Mouse (Mus musculus) macrophage (primary cell): ENCODE results near the gene Tbccd1. TPM values are rescaled to one million over a fixed set of nuclear protein-coding genes. Genes with fewer than 3 reads are reported as not detected.

Source experiments
- H3K27ac ChIP-seq: fragments of 350-480 bp; formaldehyde crosslinking; 2 replicates; pipeline ENCODE4 v1.9.0; 2021
- H3K36me3 ChIP-seq: fragments of 350-480 bp; formaldehyde crosslinking; 2 replicates; pipeline ENCODE4 v1.9.0; 2021; ENCODE audit errors: inconsistent target
- H3K4me3 ChIP-seq: fragments of 350-480 bp; formaldehyde crosslinking; 2 replicates; pipeline ENCODE4 v1.9.0; 2021; ENCODE audit errors: inconsistent target
- H3K79me2 ChIP-seq: fragments of 350-480 bp; formaldehyde crosslinking; 2 replicates; pipeline ENCODE4 v1.9.0; 2021; ENCODE audit errors: inconsistent target
- WGBS: methylation state at CpG from one replicate; pipeline ENCODE4 v1.1.7; 2026; ENCODE audit warnings: inconsistent platforms; ENCODE audit not compliant: missing documents; 5-methylcytosine and 5-hydroxymethylcytosine counted together
- polyA plus RNA-seq: library from polyadenylated mRNA; stranded (reverse); fragments of 250-400 nt; gene quantifications from 3 replicates; pipeline ENCODE4 v1.2.4, GENCODE M21; 2018; ENCODE audit warnings: inconsistent platforms

Tbccd1 gene
- polyA plus RNA-seq, 1 experiment from 2014 or later = 13.2 TPM

- peaks cover 30% of the 10 kb centered on the region; the same call in 1 of the 2 replicates for H3K79me2 ChIP-seq
- no peak overlapping the region for H3K27ac ChIP-seq
- peaks cover 3% of the 10 kb centered on the region; the same call in 1 of the 2 replicates for H3K36me3 ChIP-seq
- WGBS = 98% methylated on average over 5 of the region's 5 CpGs
- H3K4me3 ChIP-seq = no peak overlapping the region
Measured at GRCm38 (mm10) chr16:22842871-22843270, 14.6 kb downstream of the Tbccd1 start.

- Histone ChIP-seq H3K36me3 (peaks cover 16% of the 10 kb centered on the region), H3K4me3 (no peak overlapping the region), H3K27ac (peak overlapping the region; percentile 41), H3K79me2 (peaks cover 7% of the 10 kb centered on the region; the same call in 1 of the 2 replicates)
- 71% methylated on average over 3 of the region's 3 CpGs for WGBS
Measured at GRCm38 (mm10) chr16:22839146-22839857, 18.2 kb downstream of the Tbccd1 start.

GRCm38 (mm10) chr16:22832932-22833525, 24.4 kb downstream of the Tbccd1 start:
- H3K36me3 ChIP-seq = peaks cover 24% of the 10 kb centered on the region
- 98% methylated on average over 3 of the region's 3 CpGs for WGBS
- H3K27ac ChIP-seq = no peak overlapping the region
- H3K79me2 ChIP-seq = no peaks in the 10 kb centered on the region
- no peak overlapping the region for H3K4me3 ChIP-seq

- WGBS = 71% methylated on average over 8 of the region's 8 CpGs
- H3K79me2 ChIP-seq = no peaks in the 10 kb centered on the region
- H3K4me3 ChIP-seq = no peak overlapping the region
- H3K36me3 ChIP-seq = peaks cover 31% of the 10 kb centered on the region
- no peak overlapping the region for H3K27ac ChIP-seq
Measured at GRCm38 (mm10) chr16:22820731-22821130, 36.7 kb downstream of the Tbccd1 start.

GRCm38 (mm10) chr16:22811477-22811876, 46.0 kb downstream of the Tbccd1 start, which contains the start of gene Crygs:
TSS of gene Crygs (minus strand) at chr16:22811577.
- 88% methylated on average over 2 of the region's 2 CpGs for WGBS
- Histone ChIP-seq H3K4me3 (no peak within 1 kb of the TSS), H3K79me2 (no peaks in the 10 kb centered on the region), H3K36me3 (no peaks in the 10 kb centered on the region; the same call in 1 of the 2 replicates), H3K27ac (no peak within 1 kb of the TSS)

- Histone ChIP-seq H3K79me2 (no peaks in the 10 kb centered on the region), H3K4me3 (no peak overlapping the region), H3K27ac (no peak overlapping the region), H3K36me3 (no peaks in the 10 kb centered on the region)
- WGBS = 2% methylated on average over 17 of the region's 17 CpGs
Measured at GRCm38 (mm10) chr16:22807468-22808070, 49.9 kb downstream of the Tbccd1 start.

GRCm38 (mm10) chr16:22802786-22803185, 54.7 kb downstream of the Tbccd1 start:
- Histone ChIP-seq H3K36me3 (no peaks in the 10 kb centered on the region), H3K27ac (no peak overlapping the region), H3K79me2 (no peaks in the 10 kb centered on the region), H3K4me3 (no peak overlapping the region)
- WGBS = 94% methylated on average over 7 of the region's 7 CpGs

GRCm38 (mm10) chr16:22800849-22801109, 56.7 kb downstream of the Tbccd1 start:
- 44% methylated on average over 5 of the region's 5 CpGs for WGBS
- no peak overlapping the region for H3K27ac ChIP-seq
- H3K79me2 ChIP-seq = no peaks in the 10 kb centered on the region
- H3K4me3 ChIP-seq = no peak overlapping the region
- no peaks in the 10 kb centered on the region for H3K36me3 ChIP-seq

- 69% methylated on average over 4 of the region's 6 CpGs for WGBS
- Histone ChIP-seq H3K36me3 (no peaks in the 10 kb centered on the region), H3K4me3 (no peak overlapping the region), H3K79me2 (no peaks in the 10 kb centered on the region), H3K27ac (no peak overlapping the region)
Measured at GRCm38 (mm10) chr16:22800026-22800848, 57.2 kb downstream of the Tbccd1 start.

- WGBS = 14% methylated on average over 3 of the region's 3 CpGs
Measured at GRCm38 (mm10) chr16:22798520-22798919, 58.9 kb downstream of the Tbccd1 start.

GRCm38 (mm10) chr16:22797521-22797920, 59.9 kb downstream of the Tbccd1 start:
- Histone ChIP-seq H3K79me2 (no peaks in the 10 kb centered on the region), H3K36me3 (no peaks in the 10 kb centered on the region), H3K27ac (no peak overlapping the region), H3K4me3 (no peak overlapping the region)
- whole genome bisulfite sequencing = 90% methylated on average over 5 of the region's 5 CpGs

More at GRCm38 (mm10) chr16:22798520-22798919, 58.9 kb downstream of the Tbccd1 start:
- Histone ChIP-seq H3K79me2 (no peaks in the 10 kb centered on the region), H3K36me3 (no peaks in the 10 kb centered on the region), H3K4me3 (no peak overlapping the region), H3K27ac (no peak overlapping the region)

- Histone ChIP-seq H3K27ac (no peak overlapping the region), H3K4me3 (no peak overlapping the region), H3K36me3 (no peaks in the 10 kb centered on the region), H3K79me2 (no peaks in the 10 kb centered on the region)
- 91% methylated on average over 3 of the region's 3 CpGs for WGBS
Measured at GRCm38 (mm10) chr16:22795497-22795896, 62.0 kb downstream of the Tbccd1 start.

- no peaks in the 10 kb centered on the region for H3K79me2 ChIP-seq
- WGBS = 72% methylated on average over 2 of the region's 2 CpGs
- H3K27ac ChIP-seq = no peak overlapping the region
- H3K4me3 ChIP-seq = no peak overlapping the region
- no peaks in the 10 kb centered on the region for H3K36me3 ChIP-seq
Measured at GRCm38 (mm10) chr16:22791235-22791634, 66.2 kb downstream of the Tbccd1 start.

- H3K36me3 ChIP-seq = no peaks in the 10 kb centered on the region
- no peak overlapping the region for H3K4me3 ChIP-seq
- no peak overlapping the region for H3K27ac ChIP-seq
- WGBS = 37% methylated on average over 10 of the region's 10 CpGs
- no peaks in the 10 kb centered on the region for H3K79me2 ChIP-seq
Measured at GRCm38 (mm10) chr16:22789908-22790367, 67.5 kb downstream of the Tbccd1 start.
